Mouse (Mus musculus) forelimb bud, embryonic 11.5 days (tissue): ENCODE data around the gene AI597479.
A peak's percentile ranks its signal among the peaks of the same experiment; 100 is the strongest.

ENCODE experiments used
- DNase-seq: peaks from one replicate; pipeline ENCODE4 v3.0.0-alpha.2; 2012; ENCODE audit warnings: low read depth, low spot score

The AI597479 gene

GRCm38 (mm10) chr1:43159429-43159828 is 60.9 kb downstream of the AI597479 start:
- DNase-seq = no peak

GRCm38 (mm10) chr1:43162394-43162793 is 63.9 kb downstream of the AI597479 start:
- no peak for DNase-seq

- DNase-seq = peak; percentile 25
Measured at GRCm38 (mm10) chr1:43163084-43163466, 64.6 kb downstream of the AI597479 start.

- peak; percentile 59 for DNase-seq
Measured at GRCm38 (mm10) chr1:43163467-43164418, 65.2 kb downstream of the AI597479 start.

GRCm38 (mm10) chr1:43164582-43164981 is 66.1 kb downstream of the AI597479 start:
- no peak for DNase-seq
